Mouse (Mus musculus): ENCODE measurements around the gene Clec4a1. TPM values are rescaled to one million over a fixed set of nuclear protein-coding genes. Genes with fewer than 3 reads are reported as not detected.

Clec4a1 gene
- polyA plus RNA-seq (2012; rRNA removed), result 11.0 and 11.4 TPM in 2 replicates

- no peak for DNase-seq (ENCODE audit: low spot score)
Measured at GRCm38 (mm10) chr6:122921451-122921850, at the start of gene Clec4a1. Clec4a1 (plus strand) TSS chr6:122921848.

GRCm38 (mm10) chr6:122872800-122873199 is 48.8 kb upstream of the Clec4a1 start:
- DNase-seq (ENCODE audit: low spot score), result no peak

- peak; percentile 91 for DNase-seq (ENCODE audit: low spot score)
Measured at GRCm38 (mm10) chr6:122873871-122874719, 47.6 kb upstream of the Clec4a1 start, which contains the start of gene Necap1. Necap1 (plus strand) TSS chr6:122874474.

- DNase-seq (ENCODE audit: low spot score), result no peak
Measured at GRCm38 (mm10) chr6:122874720-122875389, 46.8 kb upstream of the Clec4a1 start.

GRCm38 (mm10) chr6:122879141-122879735 is 42.4 kb upstream of the Clec4a1 start:
- DNase-seq (ENCODE audit: low spot score), result no peak

GRCm38 (mm10) chr6:122879781-122880505 is 41.7 kb upstream of the Clec4a1 start:
- no peak for DNase-seq (ENCODE audit: low spot score)

- no peak for DNase-seq (ENCODE audit: low spot score)
Measured at GRCm38 (mm10) chr6:122881287-122881686, 40.4 kb upstream of the Clec4a1 start.

- no peak for DNase-seq (ENCODE audit: low spot score)
Measured at GRCm38 (mm10) chr6:122883603-122884002, 38.0 kb upstream of the Clec4a1 start.

GRCm38 (mm10) chr6:122889599-122889998 is 32.0 kb upstream of the Clec4a1 start:
- no peak for DNase-seq (ENCODE audit: low spot score)

GRCm38 (mm10) chr6:122892442-122893049 is 29.1 kb upstream of the Clec4a1 start:
- DNase-seq (ENCODE audit: low spot score), result no peak

- DNase-seq (ENCODE audit: low spot score), result no peak
Measured at GRCm38 (mm10) chr6:122919922-122920321, 1.7 kb upstream of the Clec4a1 start.

GRCm38 (mm10) chr6:122934845-122935244 is 13.2 kb downstream of the Clec4a1 start:
- DNase-seq (ENCODE audit: low spot score), result no peak

- no peak for DNase-seq (ENCODE audit: low spot score)
Measured at GRCm38 (mm10) chr6:122939618-122940017, 18.0 kb downstream of the Clec4a1 start.

GRCm38 (mm10) chr6:122946760-122947159 is 25.1 kb downstream of the Clec4a1 start:
- no peak for DNase-seq (ENCODE audit: low spot score)

- no peak for DNase-seq (ENCODE audit: low spot score)
Measured at GRCm38 (mm10) chr6:122952401-122952800, 30.8 kb downstream of the Clec4a1 start, which contains the start of gene Clec4a3. Clec4a3 (plus strand) TSS chr6:122952515.

- DNase-seq (ENCODE audit: low spot score), result no peak
Measured at GRCm38 (mm10) chr6:122964562-122964961, 42.9 kb downstream of the Clec4a1 start.

- DNase-seq (ENCODE audit: low spot score), result no peak
Measured at GRCm38 (mm10) chr6:122969048-122969447, 47.4 kb downstream of the Clec4a1 start.
